Mouse (Mus musculus) heart, adult 8-10 months (tissue): ENCODE results near the gene Nav3. TPM values are rescaled to one million over a fixed set of nuclear protein-coding genes. Genes with fewer than 3 reads are reported as not detected.

Source experiments
- DNase-seq: peaks from one replicate; pipeline ENCODE4 v3.0.0; 2022; ENCODE audit warnings: low spot score
- total RNA-seq, 4 experiments: library from RNA; stranded (reverse); gene quantifications; 2 replicates each; pipeline ENCODE4 v1.2.4; 2022

Nav3 gene
- total RNA-seq, 4 experiments from 2014 or later = 2.4 to 4.8 (median 3.4) TPM

DNA sequence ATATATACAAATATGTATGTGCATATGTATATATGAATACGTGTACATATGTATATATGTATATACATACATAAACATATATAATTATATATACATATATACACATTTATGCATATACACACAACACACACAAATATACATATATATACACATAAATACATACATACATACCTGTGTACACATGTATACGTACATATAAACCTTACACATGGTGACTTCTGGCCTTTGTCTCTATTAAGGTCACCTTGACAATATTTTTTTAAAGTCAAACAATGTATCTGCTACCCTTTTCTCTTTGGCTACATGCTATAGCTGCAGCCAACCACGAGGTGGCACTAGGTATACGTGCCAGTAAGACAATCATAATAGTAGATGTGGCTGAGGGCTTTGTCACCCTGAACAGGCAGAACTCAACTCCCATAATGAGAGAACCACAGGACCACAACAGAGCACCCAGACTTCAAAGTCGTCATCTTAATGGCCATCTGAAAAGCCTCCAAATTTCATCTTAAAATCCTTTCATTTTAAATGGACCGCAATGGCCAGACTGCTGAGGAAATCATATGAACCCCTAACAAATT, 535.3 kb downstream of the Nav3 start:
- DNase-seq = peak; percentile 65

DNA sequence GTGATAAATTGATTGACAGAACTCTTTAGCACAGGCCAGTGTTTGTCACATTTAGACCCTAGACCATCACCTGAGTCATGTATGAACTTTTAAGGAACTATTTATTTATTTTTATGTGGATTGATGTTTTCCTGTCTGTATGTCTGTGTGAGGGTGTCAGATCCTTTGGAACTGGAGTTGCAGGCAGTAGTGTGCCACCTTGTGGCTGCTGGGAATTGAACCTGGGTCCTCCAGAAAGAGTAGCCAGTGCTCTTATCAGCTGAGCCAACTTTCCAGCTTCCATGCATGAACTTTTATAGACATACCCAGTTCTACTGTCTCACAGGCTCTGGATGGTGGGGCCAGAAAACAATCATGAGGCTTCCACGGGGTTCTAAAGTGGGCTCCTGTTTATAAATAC, 536.5 kb downstream of the Nav3 start:
- DNase-seq = no peak

DNA sequence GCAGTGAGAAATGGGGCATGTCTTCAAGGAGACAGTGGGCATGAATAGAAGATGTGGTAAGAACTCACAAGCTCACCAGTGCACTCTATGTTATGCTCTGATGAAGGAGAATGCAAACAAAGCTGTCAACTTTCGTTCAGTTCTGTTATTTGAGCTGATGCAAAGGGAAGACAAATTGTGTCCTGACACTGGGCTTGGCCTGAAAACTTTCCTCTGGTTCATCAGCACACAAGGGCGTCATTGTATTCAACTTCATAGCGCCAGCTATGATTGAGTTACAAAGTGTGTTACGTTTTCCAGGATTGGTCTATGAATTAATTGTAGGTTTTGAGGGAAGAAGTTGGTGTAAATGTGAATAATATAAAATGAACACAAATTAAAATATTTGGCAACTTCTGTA, 548.8 kb downstream of the Nav3 start:
- no peak for DNase-seq

- DNase-seq = no peak
These were observed 549.6 kb downstream of the Nav3 start for GRCm38 (mm10) chr10:109906413-109906785.

DNA sequence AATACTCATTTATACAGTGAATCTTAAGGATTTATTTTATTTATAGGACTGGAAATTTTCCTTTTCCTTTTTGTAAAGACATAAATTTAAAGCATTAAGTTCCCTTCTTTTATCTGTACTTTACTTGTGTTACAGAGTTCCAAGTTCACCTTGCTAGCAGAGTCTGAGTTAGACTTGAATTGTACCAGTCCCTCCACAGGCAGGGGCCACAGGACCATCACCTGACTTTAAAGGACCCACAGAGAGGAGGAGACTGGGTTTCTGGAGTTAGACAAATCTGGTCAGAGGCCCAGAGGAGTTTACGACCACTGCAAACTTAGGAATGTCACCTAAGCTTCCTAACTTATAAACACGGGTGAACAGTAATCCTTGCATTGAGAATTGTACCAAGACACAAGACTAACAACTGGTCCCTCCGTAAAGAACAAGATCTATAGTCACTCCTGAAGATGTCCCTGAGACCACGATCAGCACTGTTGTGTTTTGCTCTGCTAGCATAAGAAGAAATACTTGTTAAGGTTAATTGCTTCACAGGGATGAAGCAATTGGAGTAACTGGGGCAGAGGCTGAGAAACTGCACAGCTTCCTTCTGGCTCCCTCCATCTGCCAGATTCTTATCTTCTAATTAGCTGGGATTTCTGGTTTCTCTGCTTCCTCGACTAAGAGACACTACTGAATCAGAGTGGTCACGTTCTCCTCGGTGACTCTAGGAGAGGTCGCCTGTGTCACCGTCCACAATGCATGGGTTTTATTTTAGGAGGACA, 550.2 kb downstream of the Nav3 start:
- no peak for DNase-seq

DNA sequence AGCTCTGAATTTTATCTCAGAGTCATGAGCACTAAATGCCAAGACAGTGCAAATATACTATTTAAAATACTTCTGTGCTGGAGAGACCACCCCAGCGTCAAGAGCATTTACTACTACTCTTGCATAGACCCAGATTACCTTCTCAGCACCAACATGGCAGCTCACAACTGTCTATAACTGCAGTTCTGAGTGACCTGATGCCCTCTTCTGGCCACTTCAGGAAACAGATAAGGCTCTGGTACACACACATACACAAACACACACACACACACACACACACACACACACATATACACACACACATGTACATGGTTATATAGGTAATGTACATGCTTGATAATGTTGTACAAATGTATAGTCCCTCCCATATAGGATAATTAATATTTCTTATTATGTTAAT, 551.2 kb downstream of the Nav3 start:
- no peak for DNase-seq

GRCm38 (mm10) chr10:109903701-109904555, 552.1 kb downstream of the Nav3 start:
- DNase-seq = no peak

DNA sequence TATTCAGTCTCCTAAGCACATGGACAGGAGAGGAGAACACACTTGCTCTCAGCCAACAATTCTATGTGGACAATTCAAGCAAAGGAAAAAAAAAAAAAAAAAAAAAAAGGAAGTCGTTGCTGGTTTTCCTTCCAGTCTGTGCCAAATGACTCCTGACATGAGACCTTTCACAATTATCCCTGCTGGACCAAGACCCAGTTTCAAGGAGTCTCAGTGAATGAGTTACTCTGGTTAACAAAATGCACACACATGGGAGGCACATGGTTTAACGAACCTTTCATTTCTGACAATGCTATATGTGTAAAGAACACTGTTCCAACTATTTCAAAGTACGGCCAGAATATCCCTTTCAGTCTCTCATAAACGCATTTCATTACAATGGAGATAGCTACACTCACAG, 552.8 kb downstream of the Nav3 start:
- DNase-seq = no peak

GRCm38 (mm10) chr10:109889171-109889475, 566.9 kb downstream of the Nav3 start:
- no peak for DNase-seq

DNA sequence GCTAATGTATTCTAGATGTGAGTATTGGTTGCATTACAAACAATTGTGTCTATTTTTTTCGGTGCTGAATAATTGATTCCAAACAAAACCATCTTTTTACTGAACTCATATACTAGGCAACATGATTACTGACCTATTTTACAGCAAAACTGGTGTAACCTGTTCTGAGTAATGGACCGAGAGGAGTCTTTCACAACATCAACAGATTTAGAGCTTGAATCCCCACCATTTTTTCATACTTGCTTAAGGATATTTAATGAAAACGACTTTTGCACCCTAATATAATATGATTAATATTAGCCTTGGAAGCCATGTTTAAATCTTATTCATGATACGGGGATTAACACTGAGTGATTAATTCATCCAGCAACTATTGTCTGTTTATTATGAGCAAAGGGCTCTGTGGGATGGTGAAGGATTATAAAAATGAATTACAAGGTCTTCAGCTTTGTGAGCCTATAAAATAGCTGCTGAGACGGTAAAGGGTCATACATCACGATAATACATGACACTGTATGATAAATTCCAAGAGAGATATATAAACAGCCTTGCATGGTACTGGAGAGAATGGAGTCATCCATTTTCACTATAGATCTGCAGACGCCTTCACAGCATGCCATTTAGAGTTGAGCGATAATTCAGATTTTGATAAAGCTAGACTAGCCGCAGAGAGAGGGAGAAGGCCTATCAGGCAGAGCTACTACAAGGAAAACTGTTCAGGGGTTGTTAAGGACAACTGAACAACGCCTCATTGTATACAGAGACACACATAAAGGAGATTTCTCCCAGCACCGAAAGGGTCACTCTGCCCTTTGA, 567.4 kb downstream of the Nav3 start:
- no peak for DNase-seq

DNA sequence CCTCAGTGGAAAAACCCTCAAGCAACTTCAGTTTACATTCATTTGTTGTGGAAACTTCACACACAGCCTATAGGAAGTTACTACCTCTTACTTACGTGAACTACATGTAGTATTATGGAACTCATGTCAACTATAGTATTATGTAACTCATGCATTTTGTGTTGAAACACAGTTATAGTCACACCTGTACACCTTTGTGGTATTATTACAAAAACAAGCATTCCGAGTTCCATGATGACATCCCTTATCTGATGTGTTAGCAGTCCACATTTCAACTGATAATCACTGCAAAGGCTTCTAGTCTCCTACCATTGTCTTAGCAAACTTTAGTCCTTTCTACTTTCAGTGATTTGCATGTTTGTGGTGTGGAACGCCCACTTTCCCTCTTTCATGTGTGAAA, 568.8 kb downstream of the Nav3 start:
- no peak for DNase-seq

DNA sequence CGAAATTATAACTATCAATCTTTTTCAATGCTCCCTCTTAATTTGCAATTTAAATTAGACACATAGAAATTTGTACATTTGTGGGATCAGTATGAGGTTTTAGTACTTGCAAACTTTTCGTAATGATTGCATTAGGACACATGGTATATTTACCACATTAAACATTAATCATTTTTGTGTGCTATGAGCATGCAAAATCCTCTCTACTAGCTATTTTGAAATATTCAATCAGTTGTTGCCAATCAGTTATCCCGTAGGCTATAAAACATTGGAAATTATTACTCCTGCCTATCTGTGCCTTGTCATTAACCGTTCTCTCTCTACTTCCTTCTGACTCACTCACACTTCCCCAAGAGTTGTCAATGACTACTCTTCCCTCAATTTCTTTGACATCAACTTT, 579.9 kb downstream of the Nav3 start:
- no peak for DNase-seq

GRCm38 (mm10) chr10:109875312-109875830, 580.6 kb downstream of the Nav3 start:
- DNase-seq = no peak

DNA sequence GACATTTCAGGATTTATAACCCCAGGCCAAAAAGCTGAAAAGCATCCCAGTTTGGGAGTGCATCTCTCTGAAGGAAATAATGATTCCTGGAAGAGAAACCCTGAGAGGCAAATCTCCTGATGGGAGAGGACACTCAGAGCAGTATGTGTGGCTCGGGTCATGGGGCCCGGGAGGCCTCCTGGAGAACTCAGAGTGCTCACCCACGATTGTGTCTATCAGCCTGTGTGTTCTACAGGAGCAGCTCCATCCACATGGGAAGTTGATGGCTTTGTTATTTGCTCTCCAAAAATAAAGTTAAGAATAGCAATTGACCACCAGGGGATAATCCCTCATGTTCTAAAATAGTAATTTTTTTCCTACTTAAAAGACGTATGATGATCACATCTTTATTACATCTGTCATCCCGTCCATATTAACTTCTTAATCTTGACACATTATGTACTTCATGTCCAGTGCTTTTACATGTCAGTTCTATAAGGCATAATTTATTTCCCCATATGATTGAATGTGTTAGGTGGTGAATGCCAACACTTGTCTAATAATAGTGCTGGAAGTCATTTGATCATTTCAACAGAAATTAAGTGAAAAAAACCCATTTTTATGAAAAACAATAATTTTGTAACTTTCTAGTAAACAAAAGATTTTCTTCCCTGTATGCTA, 581.2 kb downstream of the Nav3 start:
- DNase-seq = no peak

DNA sequence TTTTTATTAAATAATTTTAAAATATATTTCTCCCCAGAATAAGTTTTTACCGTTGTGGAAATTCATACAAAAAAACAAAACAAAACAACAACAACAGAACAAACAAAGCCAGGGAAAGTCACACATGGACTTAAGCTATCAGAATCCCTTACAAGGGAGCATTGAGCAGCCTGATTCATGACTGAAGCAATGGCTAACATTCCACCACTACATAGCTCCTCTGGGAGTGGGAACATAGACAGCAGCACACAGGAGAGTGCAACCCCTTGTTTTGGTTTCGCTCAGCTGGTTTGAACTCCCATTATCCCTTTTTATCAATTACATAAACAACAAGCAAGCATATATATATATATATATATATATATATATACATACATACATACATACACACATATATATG, 589.9 kb downstream of the Nav3 start:
- DNase-seq = no peak

GRCm38 (mm10) chr10:109865391-109865790, 590.6 kb downstream of the Nav3 start:
- no peak for DNase-seq

DNA sequence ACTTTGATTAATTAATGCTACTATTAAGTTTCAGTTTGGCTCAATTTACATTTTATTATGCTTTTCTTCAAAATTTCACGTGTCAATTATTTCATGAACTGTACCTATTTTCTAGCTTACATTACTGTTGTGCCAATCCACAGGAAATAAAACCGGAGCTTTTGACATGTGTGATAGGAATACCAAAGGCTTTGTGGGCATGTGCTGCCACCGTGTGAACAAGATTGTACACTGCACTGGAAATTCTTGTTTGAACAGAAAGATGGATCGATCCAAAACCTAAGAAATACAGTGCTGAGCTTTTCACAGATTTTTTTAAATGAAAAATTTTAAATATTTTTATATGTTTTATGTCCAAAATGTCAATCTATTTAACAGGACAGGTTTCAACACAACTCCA, 591.3 kb downstream of the Nav3 start:
- peak; percentile 19 for DNase-seq

GRCm38 (mm10) chr10:109861275-109861674, 594.7 kb downstream of the Nav3 start:
- no peak for DNase-seq

- no peak for DNase-seq
These were observed 597.4 kb downstream of the Nav3 start for GRCm38 (mm10) chr10:109858568-109858967.

- no peak for DNase-seq
These were observed 603.6 kb downstream of the Nav3 start for GRCm38 (mm10) chr10:109852392-109852791.

- DNase-seq = no peak
These were observed 608.4 kb downstream of the Nav3 start for GRCm38 (mm10) chr10:109847631-109848030.
